Mouse (Mus musculus) gastrocnemius, postnatal 25 days (tissue): Measurements from ENCODE around the gene Efemp2. TPM values are rescaled to one million over a fixed set of nuclear protein-coding genes. Genes with fewer than 3 reads are reported as not detected.

Experiments
- DNase-seq: peaks from one replicate; pipeline ENCODE4 v3.0.0; 2022
- total RNA-seq, 2 experiments: library from RNA; stranded (reverse); gene quantifications; 1 replicate in 1 of 2; 2 replicates in 1 of 2; pipeline ENCODE4 v1.2.3; 2021

The Efemp2 gene
- total RNA-seq, 2 experiments from 2014 or later = 7.8 to 12.2 TPM

DNA sequence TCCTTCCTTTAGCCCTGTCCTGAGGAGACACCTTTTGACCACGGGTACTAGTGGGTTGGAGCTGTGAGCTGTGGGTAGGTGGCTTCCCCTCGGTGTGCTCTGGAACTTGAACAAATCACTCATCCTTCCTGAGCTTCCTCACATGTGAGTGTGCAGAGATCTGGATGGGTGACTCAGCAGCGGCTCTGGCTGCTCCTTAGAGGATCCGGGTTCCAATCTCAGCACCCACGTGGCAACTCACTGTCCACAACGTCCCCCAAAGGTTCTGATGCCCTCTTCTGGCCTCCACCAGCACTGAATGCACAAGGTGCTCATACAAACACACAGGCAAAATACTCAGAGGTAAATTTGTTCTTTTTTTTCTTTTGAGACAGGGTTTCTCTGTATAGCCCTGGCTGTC lies 22.0 kb upstream of the Efemp2 start:
- DNase-seq = no peak

- no peak for DNase-seq
Measured at GRCm38 (mm10) chr19:5455037-5455436, 18.7 kb upstream of the Efemp2 start.

DNA sequence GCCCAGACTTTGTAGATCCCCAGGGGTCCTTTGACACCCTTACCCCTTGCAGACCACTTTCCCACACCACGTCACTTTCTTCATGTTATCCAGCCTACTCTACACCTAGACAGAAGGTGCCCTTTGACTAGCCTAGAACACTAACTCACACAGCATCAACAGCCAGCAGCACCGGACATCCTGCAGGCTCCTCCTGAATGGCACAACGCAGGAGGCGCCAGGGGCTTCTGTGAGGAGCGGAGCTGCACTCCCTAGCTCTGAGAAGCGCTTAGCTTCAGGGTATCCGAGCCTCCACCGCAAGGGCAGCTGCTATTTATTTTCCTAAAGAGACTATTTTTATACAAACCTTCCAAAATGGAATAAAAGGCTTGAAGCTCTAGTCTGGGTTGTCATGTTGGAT lies 18.2 kb upstream of the Efemp2 start:
- no peak for DNase-seq

- no peak for DNase-seq
Measured at GRCm38 (mm10) chr19:5456241-5456921, 17.4 kb upstream of the Efemp2 start.

GRCm38 (mm10) chr19:5456922-5457745 lies 16.6 kb upstream of the Efemp2 start:
- peak; percentile 96 for DNase-seq

DNA sequence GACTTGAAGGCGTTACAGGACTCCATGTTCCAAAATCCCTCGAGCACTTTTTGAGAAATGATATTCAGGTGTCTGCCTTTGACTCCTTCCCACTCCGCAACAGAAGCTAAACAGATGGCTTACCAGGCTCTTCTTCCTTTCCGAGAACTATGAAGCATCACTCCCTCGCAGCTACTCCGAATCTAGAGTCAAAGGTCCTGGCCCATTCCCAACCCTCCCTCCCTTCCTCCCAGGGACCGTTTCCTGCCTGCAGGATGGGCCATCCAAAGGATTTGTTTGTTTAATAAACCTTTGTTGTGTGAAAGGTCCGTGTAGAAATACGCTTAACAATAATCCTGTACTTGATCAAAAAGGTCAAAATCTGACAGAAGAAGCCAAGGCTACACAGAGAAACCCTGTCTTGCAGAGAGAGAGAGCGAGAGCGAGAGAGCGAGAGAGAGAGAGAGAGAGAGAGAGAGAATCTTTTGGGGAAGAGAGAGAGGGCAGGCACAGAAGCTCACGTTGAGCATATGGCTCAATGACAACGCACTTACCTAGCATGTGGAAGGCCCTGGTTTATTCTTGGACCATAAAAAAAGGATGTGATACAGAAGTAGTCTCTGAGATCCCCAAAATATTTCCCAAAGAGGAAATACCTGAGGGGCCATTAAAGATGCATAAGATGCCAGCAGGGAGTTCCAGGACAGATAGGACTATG lies 15.9 kb upstream of the Efemp2 start, which contains the start of gene Ccdc85b:
Gene Ccdc85b (minus strand): TSS at position 149 of the 697 bp plus-strand sequence.
- DNase-seq = no peak

DNA sequence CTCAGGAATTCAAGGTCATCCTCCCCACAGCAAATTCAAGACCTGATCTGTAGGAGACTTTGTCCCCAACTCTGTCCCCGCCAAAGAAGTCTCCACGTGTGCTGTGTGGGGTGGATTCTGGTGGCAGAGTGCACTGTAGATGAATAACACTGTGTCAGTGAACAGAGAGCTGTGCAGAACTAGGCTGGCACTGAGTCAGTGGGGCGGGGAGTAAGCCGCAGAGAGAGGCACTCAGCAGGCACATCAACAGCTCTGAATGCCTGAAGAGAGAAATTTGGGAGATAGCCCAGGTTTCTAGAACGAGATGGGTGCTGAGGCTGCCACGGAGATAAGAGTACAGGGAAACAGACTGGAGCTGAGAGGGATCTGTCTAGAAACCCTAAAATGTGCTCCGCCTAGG lies 14.7 kb upstream of the Efemp2 start:
- no peak for DNase-seq

GRCm38 (mm10) chr19:5459896-5460295 lies 13.9 kb upstream of the Efemp2 start:
- DNase-seq = no peak

- DNase-seq = peak; percentile 81
Measured at GRCm38 (mm10) chr19:5460465-5460911, 13.3 kb upstream of the Efemp2 start, which contains the start of gene Fibp. Gene Fibp (plus strand): TSS chr19:5460615.

- DNase-seq = no peak
Measured at GRCm38 (mm10) chr19:5461411-5461810, 12.3 kb upstream of the Efemp2 start.

DNA sequence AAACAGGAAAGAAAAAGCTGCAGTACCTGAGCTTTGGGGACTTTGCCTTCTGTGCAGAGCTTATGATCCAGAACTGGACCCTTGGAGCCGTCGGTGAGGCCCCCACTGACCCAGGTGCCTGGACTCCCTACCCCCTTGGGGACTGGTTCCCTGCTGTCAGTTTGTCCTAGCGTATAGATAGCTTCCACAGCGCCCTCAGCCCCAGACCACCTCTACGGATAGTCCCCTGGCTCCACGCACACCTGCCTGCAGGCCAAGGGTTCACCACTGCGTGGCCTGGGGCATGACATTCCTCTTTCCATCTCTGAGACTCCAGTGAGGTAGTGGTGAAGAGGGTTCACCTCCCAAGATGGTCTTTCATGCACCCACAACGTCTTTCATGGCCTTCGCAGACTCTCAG lies 10.5 kb upstream of the Efemp2 start:
- no peak for DNase-seq

DNA sequence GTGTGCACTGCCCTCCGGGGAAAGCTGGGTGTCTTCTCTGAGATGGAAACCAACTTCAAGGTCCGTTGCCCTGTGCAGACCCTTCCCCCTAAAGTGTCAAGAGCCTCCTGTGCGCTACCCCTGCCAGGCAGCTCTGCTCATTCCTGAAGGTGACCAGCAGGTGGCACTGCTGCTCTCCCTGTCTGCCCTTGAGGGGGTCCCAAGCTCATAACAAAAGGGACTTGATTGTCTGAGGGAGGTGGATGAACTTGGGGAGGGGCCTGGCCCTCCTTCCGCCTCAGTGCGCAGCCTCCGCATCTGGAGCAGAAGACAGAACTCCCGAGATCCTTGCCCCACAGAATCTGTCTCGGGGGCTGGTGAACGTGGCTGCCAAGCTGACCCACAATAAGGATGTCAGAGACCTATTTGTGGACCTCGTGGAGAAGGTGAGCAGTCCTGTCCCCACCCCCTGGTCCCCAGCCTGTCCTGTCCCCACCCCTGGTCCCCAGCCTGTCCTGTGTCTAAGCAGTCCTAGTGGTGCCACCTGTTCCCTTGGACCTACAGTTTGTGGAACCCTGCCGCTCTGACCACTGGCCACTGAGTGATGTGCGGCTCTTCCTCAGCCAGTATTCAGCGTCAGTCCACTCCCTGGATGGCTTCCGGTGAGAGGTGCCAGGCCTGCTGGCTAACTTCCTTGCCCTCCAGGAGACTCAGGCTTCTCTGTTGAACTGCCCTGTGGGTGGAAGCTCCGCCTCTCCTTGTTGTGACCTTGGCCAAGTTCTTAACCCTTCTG lies 9.8 kb upstream of the Efemp2 start:
- no peak for DNase-seq

- DNase-seq = no peak
Measured at GRCm38 (mm10) chr19:5465037-5465436, 8.7 kb upstream of the Efemp2 start.

DNA sequence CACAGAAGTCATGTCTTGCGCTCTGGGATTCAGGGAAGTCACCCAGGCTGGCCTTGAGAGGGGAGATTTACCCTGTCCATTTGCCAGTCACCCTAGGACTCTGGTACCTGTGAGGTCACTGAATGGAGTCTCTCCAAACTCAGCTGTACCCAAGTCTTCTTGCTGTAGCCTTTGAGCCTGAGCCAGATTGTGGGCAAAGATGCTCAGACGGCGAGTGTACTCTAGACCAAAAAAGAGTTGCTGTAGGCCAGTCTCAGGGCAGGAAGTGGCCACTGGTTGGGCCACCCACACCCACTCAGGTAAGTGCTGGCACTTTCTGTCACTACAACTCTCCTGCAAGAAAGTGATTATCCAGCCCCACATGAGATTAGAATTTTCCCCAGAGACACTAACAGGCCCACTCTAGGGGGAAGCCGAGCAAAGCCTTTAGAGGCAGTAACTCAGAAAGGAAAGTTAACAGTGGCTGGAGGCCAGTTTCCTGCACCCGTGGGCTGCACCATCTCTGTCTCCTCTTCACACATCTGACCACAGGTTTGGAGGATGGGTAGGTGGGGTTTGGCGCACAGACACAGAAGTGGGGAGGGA lies 6.7 kb upstream of the Efemp2 start:
- no peak for DNase-seq

- no peak for DNase-seq
Measured at GRCm38 (mm10) chr19:5468374-5468773, 5.4 kb upstream of the Efemp2 start, which contains the start of gene Ctsw. Gene Ctsw (minus strand): TSS chr19:5468507.

DNA sequence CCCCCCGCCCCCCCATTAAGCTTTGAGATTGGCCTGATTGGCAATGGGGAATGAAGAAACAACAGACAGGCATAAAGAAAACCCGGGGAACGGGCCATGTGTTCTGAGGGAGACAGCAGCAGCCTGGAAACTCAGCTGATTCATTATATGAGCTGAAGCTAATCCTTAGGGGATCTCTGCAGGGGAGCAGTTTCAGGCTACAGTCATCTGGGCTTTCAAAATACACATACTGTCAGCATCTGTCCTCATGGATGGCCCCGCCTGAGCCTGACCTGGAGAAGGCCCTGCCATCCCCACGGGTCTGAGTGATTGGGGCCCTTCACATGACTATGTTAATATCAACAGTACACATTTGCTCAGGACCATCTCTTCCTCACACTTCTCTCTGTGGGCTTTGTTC lies 1.9 kb upstream of the Efemp2 start:
- DNase-seq = no peak

GRCm38 (mm10) chr19:5472857-5473256 lies 897 bp upstream of the Efemp2 start:
- DNase-seq = no peak

GRCm38 (mm10) chr19:5474281-5475068 lies 721 bp downstream of the Efemp2 start:
- peak; percentile 59 for DNase-seq

- DNase-seq = no peak
Measured at GRCm38 (mm10) chr19:5475069-5475714, 1.4 kb downstream of the Efemp2 start.

GRCm38 (mm10) chr19:5477004-5477667 lies 3.4 kb downstream of the Efemp2 start:
- DNase-seq = no peak
